Comparison of ENCODE assay signal across 19 mouse cellular contexts in the genomic region with DNA sequence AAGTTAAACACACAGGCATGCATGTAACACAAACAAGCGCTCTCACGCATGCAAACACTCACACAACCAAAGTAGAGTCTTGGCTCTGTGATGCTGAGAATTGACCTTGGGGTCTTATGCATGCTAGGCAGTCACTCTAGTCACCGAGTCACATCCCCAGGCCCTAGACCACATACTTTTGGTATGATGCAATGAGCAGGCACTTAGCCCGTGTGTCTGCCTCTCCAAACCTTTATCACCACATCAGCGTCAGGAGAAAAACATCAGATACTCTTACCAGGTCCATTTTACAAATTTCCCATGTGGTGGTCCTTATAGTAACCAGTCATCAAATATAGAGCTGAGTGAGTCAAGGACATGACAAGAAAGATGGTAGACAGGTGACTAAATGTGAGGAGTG. TPM values are rescaled to one million over a fixed set of nuclear protein-coding genes. Genes with fewer than 3 reads are reported as not detected.
DNase-seq lines count a peak whose midpoint lies in the region; ATAC-seq lines count a peak whose summit lies in the region.
"Had no signal": no experiment of that assay in that cellular context is flagged by ENCODE, and none has a peak within 500 bp of the region (broad histone marks: within the 10 kb centered on the region; RNA-seq: fewer than 3 reads in every experiment).

No protein-coding gene starts in this region.

- ATAC-seq in granulocyte monocyte progenitor cell, adult 5-6 weeks (replicated peaks; ENCODE audit: poor library complexity, severe bottlenecking), result peak; percentile 45; the same call in 1 of the 2 replicates
- ATAC-seq: forebrain, embryonic 15.5 days; Patski had no signal

- intact Hi-C loops in heart, postnatal 14 days (cut with DNase I), result no loop called here

- peak; percentile 91 for DNase-seq in heart, adult 11 months
- DNase-seq in heart, postnatal 14 days, result no peak
- DNase-seq in 416B (ENCODE audit: low read depth), result peak; percentile 57
- DNase-seq in right cerebral cortex, adult 18-20 months, result no peak
- no peak for DNase-seq in natural killer cell, adult 2 months (ENCODE audit: low spot score in 2 of 2)
- no peak for DNase-seq in retina, embryonic 14.5 days (ENCODE audit: low spot score)
- DNase-seq: adrenal gland, postnatal 10 days; cerebellum, adult 18-20 months; cerebellum, adult 9-10 months; cerebellum, postnatal 14 days; gastrocnemius, postnatal 10 days; gastrocnemius, postnatal 36 days; heart, adult 2 months had no signal

RNA-seq across cellular contexts. Expression of gene Bicra, which starts 37.1 kb away (rescaled TPM):
- total RNA-seq in heart, postnatal 14 days (2021), result 1 to 10 TPM; 9.1 to 9.7 TPM
- total RNA-seq in granulocyte monocyte progenitor cell, adult 5-6 weeks (2014; fragmentation: Nextera tagmentation), result 12.2 and 21.8 TPM in 2 replicates
- 0.34 and 0.93 TPM in 2 replicates for total RNA-seq in granulocyte monocyte progenitor cell, adult 5-6 weeks (2017)

RNA-seq across cellular contexts. Expression of gene Ehd2, which starts 43.3 kb away (rescaled TPM):
- 100 to 1,000 TPM; 172 to 182 TPM for total RNA-seq in heart, postnatal 14 days (2021)
- total RNA-seq in granulocyte monocyte progenitor cell, adult 5-6 weeks (2014; fragmentation: Nextera tagmentation), result not detected in 2 replicates
- total RNA-seq in granulocyte monocyte progenitor cell, adult 5-6 weeks (2017), result 0.13 TPM in 1 of 2 replicates, not detected in the other

RNA-seq across cellular contexts. Expression of gene Zfp541, which starts 51.0 kb away (rescaled TPM):
- total RNA-seq in heart, postnatal 14 days (2021), result not detected
- not detected in 2 replicates for total RNA-seq in granulocyte monocyte progenitor cell, adult 5-6 weeks (2014; fragmentation: Nextera tagmentation)
- total RNA-seq in granulocyte monocyte progenitor cell, adult 5-6 weeks (2017), result 0.31 TPM in 1 of 2 replicates, not detected in the other
- total RNA-seq: adrenal gland, adult 18-20 months; gastrocnemius, postnatal 10 days; gastrocnemius, postnatal 36 days; heart, adult 2 months; heart, postnatal 25 days; hematopoietic stem cell, adult 5-6 weeks had no signal

Comparison
In these comparisons a context has a peak if more than half of its experiments do, and no peak if none do; other contexts are left out.
1. DNase-seq: peak in heart, adult 11 months (single experiment) and 416B (single experiment); none in heart, postnatal 14 days (0 of 2), right cerebral cortex, adult 18-20 months (single experiment), natural killer cell, adult 2 months (0 of 2) and retina, embryonic 14.5 days (single experiment).
2. RNA of gene Ehd2, which starts 43.3 kb away (total RNA-seq): 172 to 182 TPM in heart, postnatal 14 days; 0.13 TPM in granulocyte monocyte progenitor cell, adult 5-6 weeks; every median in the first group is over 100 times any median in the second.